Mouse (Mus musculus): Measurements from ENCODE around the gene Kcng1.

The Kcng1 gene
- long read RNA-seq, experiment 1 = 0 reads
- long read RNA-seq, experiment 2 = 0 reads

DNA sequence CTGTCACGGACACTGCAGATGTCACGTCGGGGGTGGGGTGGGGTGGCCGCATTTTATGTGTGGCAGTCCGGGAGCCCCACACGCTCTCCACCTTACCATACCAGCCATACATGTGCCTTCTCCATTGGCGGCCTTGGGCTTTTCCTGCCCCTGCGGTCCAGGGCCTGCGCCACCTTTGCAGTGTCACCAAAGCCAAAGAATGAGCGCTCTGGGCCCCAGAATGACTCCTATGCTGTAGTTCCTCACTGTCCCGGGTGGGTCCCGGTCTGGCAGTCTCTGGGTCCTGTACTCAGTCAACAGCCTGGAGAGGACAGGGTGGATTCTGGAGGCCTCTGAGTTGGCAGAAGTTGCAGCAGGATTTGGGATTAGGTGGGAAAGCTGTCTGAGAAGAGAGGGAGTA, at the start of gene Kcng1:
TSS of gene Kcng1 (minus strand) at position 155 of the 400 bp plus-strand sequence.
- intact Hi-C loops (cut with DNase I) = no loop called here

DNA sequence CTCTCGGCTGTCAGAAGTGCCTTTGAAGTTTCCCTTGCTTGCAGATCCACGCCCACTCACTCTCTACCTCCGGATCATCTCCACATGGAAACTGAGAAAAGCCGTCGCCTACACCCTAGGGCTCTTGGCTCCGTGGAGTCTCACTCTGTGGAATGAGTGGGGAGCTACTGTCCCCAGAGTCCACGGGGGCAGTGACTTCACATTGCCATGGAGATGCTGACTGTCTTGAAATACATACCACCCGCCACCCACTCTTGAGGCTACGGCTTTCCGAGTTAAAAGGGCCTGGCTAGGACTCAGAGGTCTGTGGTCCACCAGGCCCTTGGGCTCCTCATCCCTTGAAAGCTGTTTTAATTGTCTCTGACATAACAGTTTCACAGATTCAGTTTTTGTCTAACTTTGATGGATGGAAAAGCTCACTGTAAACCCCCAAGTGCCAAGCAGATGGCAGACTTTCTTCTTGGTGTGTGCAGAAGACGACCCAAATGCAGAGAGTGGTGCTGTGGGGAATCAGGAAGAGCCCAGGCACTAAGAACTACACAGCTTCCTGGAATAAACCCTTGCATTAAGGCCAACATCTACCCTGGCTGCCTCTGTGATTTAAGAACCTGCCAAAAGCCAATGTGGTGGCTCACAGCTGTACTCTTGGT, 49.0 kb upstream of the Kcng1 start:
- intact Hi-C loops (cut with DNase I) = no loop called here

GRCm38 (mm10) chr2:168321716-168322374, 40.3 kb upstream of the Kcng1 start:
- intact Hi-C loops (cut with DNase I) = no loop called here

GRCm38 (mm10) chr2:168320388-168321182, 39.0 kb upstream of the Kcng1 start:
- intact Hi-C loops (cut with DNase I) = no loop called here

GRCm38 (mm10) chr2:168314646-168315446, 33.3 kb upstream of the Kcng1 start:
- intact Hi-C loops (cut with DNase I) = no loop called here

- intact Hi-C loops (cut with DNase I) = no loop called here
These were observed 31.0 kb upstream of the Kcng1 start for GRCm38 (mm10) chr2:168312504-168312903.

GRCm38 (mm10) chr2:168311006-168311405, 29.5 kb upstream of the Kcng1 start:
- intact Hi-C loops (cut with DNase I) = no loop called here

GRCm38 (mm10) chr2:168308916-168309315, 27.4 kb upstream of the Kcng1 start:
- intact Hi-C loops (cut with DNase I) = no loop called here

- intact Hi-C loops (cut with DNase I) = no loop called here
These were observed 18.1 kb upstream of the Kcng1 start for GRCm38 (mm10) chr2:168299650-168300049.

GRCm38 (mm10) chr2:168296530-168296929, 15.0 kb upstream of the Kcng1 start:
- intact Hi-C loops (cut with DNase I) = no loop called here

DNA sequence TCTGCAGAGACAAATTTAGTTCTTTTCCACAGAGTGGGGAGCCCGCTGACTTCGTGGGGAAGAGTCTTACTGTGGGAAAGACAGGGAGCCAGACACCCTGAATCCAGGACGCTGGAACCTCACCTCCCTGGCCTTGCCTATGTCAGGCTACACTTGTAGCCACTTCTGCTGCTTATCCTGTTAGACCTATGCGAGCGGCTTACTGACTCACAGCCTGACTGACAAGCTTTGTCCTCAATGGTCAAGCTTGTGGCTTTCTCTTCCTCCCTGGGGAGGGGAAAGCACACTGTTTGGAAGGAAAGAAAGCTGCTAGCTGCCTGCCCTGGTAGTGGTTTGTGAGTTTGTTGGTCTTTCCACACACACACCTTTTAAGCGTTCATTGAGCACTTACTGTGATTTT, 11.0 kb upstream of the Kcng1 start:
- intact Hi-C loops (cut with DNase I) = no loop called here

DNA sequence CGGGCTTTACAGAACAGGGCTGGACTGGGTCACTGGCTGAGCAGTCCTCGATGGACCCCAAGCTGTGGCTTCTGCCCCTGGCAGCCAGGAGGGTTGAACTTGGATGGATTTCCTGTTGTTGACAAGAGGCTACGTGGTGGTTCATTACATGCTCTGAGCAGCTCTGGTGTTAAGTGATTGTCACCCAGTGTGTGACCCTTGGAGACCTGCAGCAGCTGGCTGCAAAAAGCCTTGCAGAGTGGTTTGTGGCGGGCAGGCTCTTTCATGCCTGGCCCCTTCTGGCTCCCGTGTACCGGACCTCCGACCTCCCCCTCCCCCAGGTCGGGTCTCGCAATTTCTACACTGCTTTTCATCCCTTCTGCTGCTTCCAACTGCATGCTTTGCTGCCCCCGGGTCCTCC, 10.5 kb upstream of the Kcng1 start:
- intact Hi-C loops (cut with DNase I) = no loop called here

DNA sequence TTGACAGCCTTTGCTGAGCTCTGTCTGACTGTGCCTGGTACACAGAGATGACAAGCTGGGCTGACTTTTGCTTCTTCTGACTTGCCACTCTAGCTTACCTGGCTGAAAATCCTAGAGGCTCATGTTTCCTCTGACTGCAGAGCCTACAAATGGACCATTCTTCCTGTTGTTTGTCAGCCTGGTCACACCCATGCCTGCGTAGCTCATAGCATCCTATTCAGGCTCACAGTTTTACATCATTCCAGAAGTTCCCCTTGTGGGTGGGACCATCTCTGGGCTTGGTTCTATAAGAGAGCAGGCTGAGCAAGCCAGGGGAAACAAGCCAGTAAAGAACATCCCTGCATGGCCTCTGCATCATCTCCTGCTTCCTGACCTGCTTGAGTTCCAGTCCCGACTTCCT, 8.3 kb upstream of the Kcng1 start:
- intact Hi-C loops (cut with DNase I) = no loop called here

DNA sequence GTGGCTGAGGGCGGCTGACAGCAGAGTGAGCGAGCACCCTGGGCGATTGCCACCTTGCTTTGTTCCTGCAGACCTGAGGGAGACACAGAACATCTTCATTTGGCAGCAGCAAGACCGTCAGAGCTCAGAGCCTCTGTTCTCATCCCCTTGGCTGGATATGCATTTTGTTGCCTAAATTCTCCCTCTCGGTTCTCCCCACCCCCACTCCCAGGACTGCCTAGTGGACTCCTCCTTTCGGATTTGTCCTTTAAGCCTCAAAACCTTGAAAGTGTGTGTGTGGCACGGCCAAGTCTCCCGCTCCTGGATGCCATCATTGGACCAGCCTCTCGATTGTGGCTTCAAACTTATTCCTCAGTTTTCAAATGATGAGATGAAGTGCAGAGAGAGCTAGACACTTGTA, 7.5 kb upstream of the Kcng1 start:
- intact Hi-C loops (cut with DNase I) = no loop called here

- intact Hi-C loops (cut with DNase I) = no loop called here
These were observed 5.5 kb upstream of the Kcng1 start for GRCm38 (mm10) chr2:168286987-168287386.

DNA sequence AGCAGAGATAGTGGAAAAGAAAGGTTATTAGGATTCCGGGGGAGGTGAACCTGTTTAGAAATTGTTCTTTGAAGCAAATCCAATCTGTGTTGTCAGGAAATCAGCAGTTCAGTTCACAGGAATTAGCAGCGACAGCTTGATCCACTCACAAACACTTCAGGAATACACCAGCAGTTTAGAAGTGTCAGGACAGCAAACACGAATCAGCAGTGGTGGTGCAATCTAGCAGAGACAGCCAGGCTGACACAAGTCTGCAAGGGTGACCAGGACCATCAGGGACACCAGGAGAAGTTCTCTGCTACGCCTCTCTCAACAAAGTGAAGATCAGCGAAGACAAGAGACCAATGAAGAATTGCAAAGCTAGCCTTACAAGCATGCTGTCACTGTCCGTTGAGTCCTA, 3.6 kb upstream of the Kcng1 start:
- intact Hi-C loops (cut with DNase I) = no loop called here

DNA sequence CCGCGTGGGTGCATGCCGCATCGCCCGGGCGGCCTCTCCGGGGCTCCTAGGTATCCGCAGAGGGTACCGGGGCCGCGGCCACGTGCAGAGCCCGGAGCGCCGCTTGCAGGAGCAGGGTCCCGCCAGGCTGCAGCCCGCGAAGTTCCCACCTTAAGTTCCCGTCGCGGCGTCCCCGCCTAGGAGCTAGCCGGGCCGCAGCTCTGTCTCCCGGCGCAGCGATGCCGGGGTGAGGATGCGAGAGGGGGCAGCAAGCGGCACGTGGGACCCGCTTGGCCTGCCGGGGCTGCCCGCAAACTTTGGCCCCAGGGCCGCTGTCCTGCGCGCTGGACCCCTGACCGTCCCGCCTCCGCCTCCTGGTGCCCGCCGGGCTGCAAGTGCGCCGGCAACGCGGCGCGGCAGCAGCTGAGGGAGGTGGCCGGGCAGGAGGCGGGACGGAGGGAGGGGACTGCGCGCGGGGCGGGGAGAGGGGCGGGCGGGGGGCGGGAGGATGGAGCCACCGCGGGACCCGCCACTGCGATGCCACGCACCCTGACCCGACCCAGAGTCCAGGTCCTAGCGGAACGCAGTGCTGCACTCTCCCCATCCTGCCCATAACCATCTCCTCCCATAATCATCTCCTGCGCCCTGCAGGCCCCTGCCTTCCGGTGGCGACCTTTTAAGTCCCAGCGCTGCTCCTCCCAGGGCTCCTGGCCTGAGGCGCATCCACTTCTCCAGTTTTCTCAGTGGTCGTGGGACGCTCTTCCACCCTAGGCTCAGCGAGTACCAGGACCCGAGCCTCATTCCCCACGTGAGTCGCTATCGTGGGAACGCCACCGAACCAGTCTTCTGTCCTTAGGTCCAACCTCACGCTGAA, 581 bp downstream of the Kcng1 start:
- intact Hi-C loops (cut with DNase I) = no loop called here

- intact Hi-C loops (cut with DNase I) = loop anchor here (5.0 kb wide), 1 partner anchor 173 kb away; no protein-coding TSS in a partner anchor
These were observed 7.1 kb downstream of the Kcng1 start for GRCm38 (mm10) chr2:168274374-168274935.

GRCm38 (mm10) chr2:168273387-168273786, 8.1 kb downstream of the Kcng1 start:
- intact Hi-C loops (cut with DNase I) = loop anchor here (5.0 kb wide), 1 partner anchor 174 kb away; no protein-coding TSS in a partner anchor

DNA sequence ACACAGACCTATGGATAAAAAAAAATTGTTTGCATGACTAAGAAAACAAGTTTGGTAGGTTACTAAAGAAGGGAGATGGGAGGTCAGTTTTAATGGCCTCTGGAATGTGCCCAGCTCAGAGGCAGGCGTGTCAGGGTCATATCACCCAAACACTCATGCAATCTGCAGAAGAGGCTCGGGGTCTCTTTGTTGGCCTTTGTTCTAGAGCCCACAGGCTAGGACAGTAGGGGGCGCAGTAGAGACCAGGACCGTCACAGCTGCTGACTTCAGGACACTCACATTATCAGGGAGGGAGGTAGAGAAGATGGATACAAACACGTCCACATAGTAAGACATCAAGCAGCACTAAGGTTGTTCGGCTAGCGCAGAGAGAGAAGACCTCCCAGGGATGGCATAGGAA, 13.5 kb downstream of the Kcng1 start:
- intact Hi-C loops (cut with DNase I) = no loop called here

Measured in adrenal gland (tissue).